9 mouse cellular contexts compared by ENCODE assay signal in genomic region chr1:165655022-165655421, GRCm38 (mm10). TPM values are rescaled to one million over a fixed set of nuclear protein-coding genes. Genes with fewer than 3 reads are reported as not detected.
A peak's percentile ranks its signal among the peaks of the same experiment; 100 is the strongest.
DNase-seq lines count a peak whose midpoint lies in the region; ATAC-seq and TF ChIP-seq lines count a peak whose summit lies in the region.
"Had no signal": no experiment of that assay in that cellular context is flagged by ENCODE, and none has a peak within 500 bp of the region (broad histone marks: within the 10 kb centered on the region; RNA-seq: fewer than 3 reads in every experiment).

No protein-coding gene starts in this region.

- peak; percentile 42 for DNase-seq in adrenal gland, adult 2 months
- DNase-seq in adrenal gland, postnatal 4 days (ENCODE audit: low spot score in 2 of 2): no peak
- peak; percentile 42 for DNase-seq in A20 (ENCODE audit: low read depth, low spot score)
- DNase-seq in lung, postnatal 10 days: peak; percentile 52
- DNase-seq in forebrain, postnatal 0 days: no peak
- no peak for DNase-seq in midbrain, embryonic 11.5 days (ENCODE audit: low spot score, missing footprints)
- no peak for DNase-seq in ovary, postnatal 14 days (ENCODE audit: low spot score)

- H3K9me3 ChIP-seq in heart, embryonic 14.5 days (ENCODE audit: control insufficient read depth, low read length): no peaks in the 10 kb centered on the region
- H3K9me3 ChIP-seq in forebrain, postnatal 0 days (ENCODE audit: low read length): no peaks in the 10 kb centered on the region
- no peaks in the 10 kb centered on the region for H3K9me3 ChIP-seq in midbrain, embryonic 11.5 days (ENCODE audit: control insufficient read depth, low read length)
- H3K9me3 ChIP-seq: embryonic facial prominence, embryonic 13.5 days had no signal

- WGBS in heart, embryonic 14.5 days: 65% methylated on average over 6 of the region's 6 CpGs
- WGBS in forebrain, postnatal 0 days: 75% methylated on average over 6 of the region's 6 CpGs
- WGBS in midbrain, embryonic 11.5 days: 64% methylated on average over 6 of the region's 6 CpGs

- peak; percentile 34; the same call in 1 of the 2 replicates for ATAC-seq in heart, embryonic 14.5 days (ENCODE audit: insufficient number of reproducible peaks, insufficient read depth, low FRiP score, low read depth)
- no peak for ATAC-seq in forebrain, postnatal 0 days
- no peak for ATAC-seq in midbrain, embryonic 11.5 days (ENCODE audit: low FRiP score)

- H3K27ac ChIP-seq in heart, embryonic 14.5 days (replicated peaks in 1 of 2; ENCODE audit: control insufficient read depth in 1 of 2, insufficient read depth in 1 of 2, low read depth in 2 of 2, low read length in 2 of 2): peak overlapping the region; percentile 45 to 55
- H3K27ac ChIP-seq in forebrain, postnatal 0 days (ENCODE audit: low read depth, low read length): no peak overlapping the region
- H3K27ac ChIP-seq in midbrain, embryonic 11.5 days (ENCODE audit: low read depth, low read length): no peak overlapping the region
- H3K27ac ChIP-seq: embryonic facial prominence, embryonic 13.5 days had no signal

- no peak overlapping the region for H3K9ac ChIP-seq in heart, embryonic 14.5 days (ENCODE audit: low read length)
- H3K9ac ChIP-seq in forebrain, postnatal 0 days: no peak overlapping the region
- H3K9ac ChIP-seq in midbrain, embryonic 11.5 days (ENCODE audit: low read length): no peak overlapping the region
- H3K9ac ChIP-seq: embryonic facial prominence, embryonic 13.5 days had no signal

- H3K36me3 ChIP-seq in heart, embryonic 14.5 days (ENCODE audit: control insufficient read depth, insufficient read depth, low read length): peaks cover 96% of the 10 kb centered on the region
- H3K36me3 ChIP-seq in forebrain, postnatal 0 days (ENCODE audit: insufficient read depth): no peaks in the 10 kb centered on the region
- no peaks in the 10 kb centered on the region for H3K36me3 ChIP-seq in midbrain, embryonic 11.5 days (ENCODE audit: control insufficient read depth, insufficient read depth, low read length)

- no peak overlapping the region for H3K4me3 ChIP-seq in heart, embryonic 14.5 days (ENCODE audit: control insufficient read depth in 1 of 2, insufficient read depth in 1 of 2, low read depth in 1 of 2, low read length in 2 of 2)
- no peak overlapping the region for H3K4me3 ChIP-seq in forebrain, postnatal 0 days (ENCODE audit: low read depth, low read length)
- no peak overlapping the region for H3K4me3 ChIP-seq in midbrain, embryonic 11.5 days (ENCODE audit: low read depth, low read length)
- H3K4me3 ChIP-seq: embryonic facial prominence, embryonic 13.5 days had no signal

- TF ChIP-seq CTCF in forebrain, postnatal 0 days (IDR thresholded peaks at IDR 0.05; ENCODE audit: low read depth): no peak

- H3K4me1 ChIP-seq in heart, embryonic 14.5 days (ENCODE audit: control insufficient read depth in 2 of 2, insufficient read depth in 2 of 2, low read length in 2 of 2): peaks cover 9 to 34% of the 10 kb centered on the region in 2 experiments
- H3K4me1 ChIP-seq in forebrain, postnatal 0 days (ENCODE audit: insufficient read depth): no peaks in the 10 kb centered on the region
- no peaks in the 10 kb centered on the region for H3K4me1 ChIP-seq in midbrain, embryonic 11.5 days (ENCODE audit: control insufficient read depth, insufficient read depth, low read length)
- H3K4me1 ChIP-seq: embryonic facial prominence, embryonic 13.5 days had no signal

- H3K27me3 ChIP-seq in heart, embryonic 14.5 days (ENCODE audit: control insufficient read depth, insufficient read depth, low read length): no peaks in the 10 kb centered on the region
- H3K27me3 ChIP-seq in forebrain, postnatal 0 days (ENCODE audit: insufficient read depth, low read length): no peaks in the 10 kb centered on the region
- no peaks in the 10 kb centered on the region for H3K27me3 ChIP-seq in midbrain, embryonic 11.5 days (ENCODE audit: control insufficient read depth, insufficient read depth, low read length)
- H3K27me3 ChIP-seq: embryonic facial prominence, embryonic 13.5 days had no signal

- no peak overlapping the region for H3K4me2 ChIP-seq in heart, embryonic 14.5 days (ENCODE audit: low read length)
- H3K4me2 ChIP-seq in forebrain, postnatal 0 days (ENCODE audit: low read depth): no peak overlapping the region
- no peak overlapping the region for H3K4me2 ChIP-seq in midbrain, embryonic 11.5 days
- H3K4me2 ChIP-seq: embryonic facial prominence, embryonic 13.5 days had no signal

RNA-seq across cellular contexts. Expression of gene Mpzl1, which starts 20.7 kb away (rescaled TPM):
- total RNA-seq in adrenal gland, adult 2 months (2021): 10 to 100 TPM; 14.1 to 21.5 TPM
- polyA plus RNA-seq in adrenal gland, adult 2 months (2012; rRNA removed): 12.8 and 12.9 TPM in 2 replicates
- 10 to 100 TPM; 81.1 to 82.7 TPM for total RNA-seq in adrenal gland, postnatal 4 days (2021)
- polyA plus RNA-seq in heart, embryonic 14.5 days (2014; fragmentation: Nextera tagmentation; extraction: Ambion mirVana): 121 TPM in 2 replicates
- total RNA-seq in forebrain, postnatal 0 days (2014; rRNA removed): 23.9 and 25.2 TPM in 2 replicates
- polyA plus RNA-seq in forebrain, postnatal 0 days (2015; fragmentation: Nextera tagmentation; extraction: Ambion mirVana): 117 and 127 TPM in 2 replicates
- 141 and 144 TPM in 2 replicates for polyA plus RNA-seq in midbrain, embryonic 11.5 days (2014; fragmentation: Nextera tagmentation; extraction: Ambion mirVana)

RNA-seq across cellular contexts. Expression of gene Rcsd1, which starts 54.5 kb away (rescaled TPM):
- total RNA-seq in adrenal gland, adult 2 months (2021): 10 to 100 TPM; 13.5 to 16.0 TPM
- 4.4 and 4.9 TPM in 2 replicates for polyA plus RNA-seq in adrenal gland, adult 2 months (2012; rRNA removed)
- 10 to 100 TPM; 29.5 to 31.9 TPM for total RNA-seq in adrenal gland, postnatal 4 days (2021)
- 81.2 and 86.3 TPM in 2 replicates for polyA plus RNA-seq in heart, embryonic 14.5 days (2014; fragmentation: Nextera tagmentation; extraction: Ambion mirVana)
- 5.9 and 8.0 TPM in 2 replicates for total RNA-seq in forebrain, postnatal 0 days (2014; rRNA removed)
- polyA plus RNA-seq in forebrain, postnatal 0 days (2015; fragmentation: Nextera tagmentation; extraction: Ambion mirVana): 7.5 and 7.9 TPM in 2 replicates
- 5.9 and 6.6 TPM in 2 replicates for polyA plus RNA-seq in midbrain, embryonic 11.5 days (2014; fragmentation: Nextera tagmentation; extraction: Ambion mirVana)

Comparison
In these comparisons a context has a peak if more than half of its experiments do, and no peak if none do; other contexts are left out.
1. DNase-seq: peak in adrenal gland, adult 2 months (single experiment), A20 (single experiment) and lung, postnatal 10 days (single experiment); none in adrenal gland, postnatal 4 days (0 of 2), forebrain, postnatal 0 days (single experiment), midbrain, embryonic 11.5 days (single experiment) and ovary, postnatal 14 days (single experiment).
2. H3K27ac ChIP-seq: peak in heart, embryonic 14.5 days (2 of 2); none in forebrain, postnatal 0 days (single experiment) and midbrain, embryonic 11.5 days (single experiment).